23 mouse cellular contexts compared by ENCODE assay signal in the genomic region with DNA sequence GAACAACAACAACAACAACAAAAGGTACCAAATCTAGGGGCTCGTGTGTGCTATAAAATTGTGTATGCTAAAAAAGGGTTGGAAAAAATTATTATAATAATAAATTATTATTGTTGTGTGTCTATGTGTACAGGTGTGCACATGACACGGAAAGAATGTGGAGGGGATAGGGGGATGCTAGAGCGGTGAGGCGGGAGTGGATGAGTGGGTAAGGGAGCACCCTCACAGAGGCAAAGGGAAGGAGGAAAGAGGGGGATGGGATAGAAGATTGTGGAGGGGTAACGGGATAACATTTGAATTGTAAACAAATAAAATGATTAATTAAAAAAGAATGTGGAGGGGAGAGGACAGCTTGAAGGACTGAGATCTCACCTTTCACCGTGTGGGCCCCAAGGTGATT. TPM values are rescaled to one million over a fixed set of nuclear protein-coding genes. Genes with fewer than 3 reads are reported as not detected.
DNase-seq lines count a peak whose midpoint lies in the region; ATAC-seq lines count a peak whose summit lies in the region.
"Had no signal": no experiment of that assay in that cellular context is flagged by ENCODE, and none has a peak within 500 bp of the region (broad histone marks: within the 10 kb centered on the region; RNA-seq: fewer than 3 reads in every experiment).

No protein-coding gene starts in this region.

- peak overlapping the region; percentile 76; the same call in 1 of the 2 replicates for H3K27ac ChIP-seq in kidney, embryonic 14.5 days (ENCODE audit: low read depth, low read length)
- H3K27ac ChIP-seq in kidney, embryonic 16.5 days (ENCODE audit: low read length): peak overlapping the region; percentile 80
- H3K27ac ChIP-seq in limb, embryonic 10.5 days: peak overlapping the region; percentile 63

- H3K9me3 ChIP-seq in kidney, embryonic 14.5 days (ENCODE audit: control insufficient read depth, low read length): no peaks in the 10 kb centered on the region
- no peaks in the 10 kb centered on the region for H3K9me3 ChIP-seq in kidney, embryonic 16.5 days (ENCODE audit: low read length)
- H3K9me3 ChIP-seq in limb, embryonic 10.5 days (replicated peaks): no peaks in the 10 kb centered on the region
- H3K9me3 ChIP-seq: embryonic facial prominence, embryonic 10.5 days; embryonic facial prominence, embryonic 12.5 days; G1E had no signal

- H3K27me3 ChIP-seq in kidney, embryonic 14.5 days (ENCODE audit: control insufficient read depth, insufficient read depth, low read length): no peaks in the 10 kb centered on the region
- H3K27me3 ChIP-seq in kidney, embryonic 16.5 days (ENCODE audit: insufficient read depth, low read length): no peaks in the 10 kb centered on the region
- H3K27me3 ChIP-seq in limb, embryonic 10.5 days (ENCODE audit: low read depth, poor library complexity, severe bottlenecking): no peaks in the 10 kb centered on the region
- H3K27me3 ChIP-seq: CH12.LX; embryonic facial prominence, embryonic 12.5 days had no signal

- peak; percentile 7 for DNase-seq in heart, adult 11 months
- DNase-seq in heart, postnatal 36 days: no peak
- DNase-seq in kidney, postnatal 14 days: no peak
- DNase-seq in kidney, adult 8-10 months: no peak
- no peak for DNase-seq in limb, embryonic 10.5 days (ENCODE audit: low spot score)
- no peak for DNase-seq in frontal cortex, adult 2 months (ENCODE audit: extremely low spot score in 1 of 2, low spot score in 1 of 2)
- DNase-seq: adrenal gland, adult 8-10 months; B cell, adult 2 months; cerebellum, adult 11-12 months; cerebellum, adult 2 months; cerebellum, adult 9-10 months; cerebellum, postnatal 10 days; cerebellum, postnatal 25 days had no signal

- no peaks in the 10 kb centered on the region for H3K36me3 ChIP-seq in kidney, embryonic 14.5 days (ENCODE audit: control insufficient read depth, insufficient read depth, low read length)
- H3K36me3 ChIP-seq in kidney, embryonic 16.5 days (ENCODE audit: insufficient read depth, low read length): no peaks in the 10 kb centered on the region
- no peaks in the 10 kb centered on the region for H3K36me3 ChIP-seq in limb, embryonic 10.5 days
- H3K36me3 ChIP-seq: embryonic facial prominence, embryonic 10.5 days; embryonic facial prominence, embryonic 12.5 days; G1E had no signal

- intact Hi-C loops in heart, postnatal 36 days (cut with DNase I): no loop called here

- 56% methylated on average over 6 of the region's 6 CpGs for WGBS in kidney, embryonic 14.5 days
- WGBS in kidney, embryonic 16.5 days: 68% methylated on average over 6 of the region's 6 CpGs
- WGBS in limb, embryonic 10.5 days: 79% methylated on average over 6 of the region's 6 CpGs

- ATAC-seq in kidney, embryonic 14.5 days (ENCODE audit: low FRiP score, low TSS enrichment): peak; percentile 70
- ATAC-seq in kidney, embryonic 16.5 days (ENCODE audit: low FRiP score, low TSS enrichment): 0 out of 2 replicates have a peak, but pooled peaks have one; percentile 70
- ATAC-seq: activated CD4-positive, CD25-positive, alpha-beta regulatory T cell, adult 4 months; CD4-positive, CD25-positive, alpha-beta regulatory T cell, adult 4 months; forebrain, embryonic 14.5 days; Patski had no signal

- peaks cover 2% of the 10 kb centered on the region; the same call in 1 of the 2 replicates for H3K4me1 ChIP-seq in kidney, embryonic 14.5 days (ENCODE audit: control insufficient read depth, insufficient read depth, low read length)
- peaks cover 14% of the 10 kb centered on the region for H3K4me1 ChIP-seq in kidney, embryonic 16.5 days (ENCODE audit: insufficient read depth, low read length)
- H3K4me1 ChIP-seq in limb, embryonic 10.5 days: peaks cover 12% of the 10 kb centered on the region

- no peak overlapping the region for H3K4me2 ChIP-seq in kidney, embryonic 14.5 days (replicated peaks; ENCODE audit: low read depth, low read length)
- no peak overlapping the region for H3K4me2 ChIP-seq in kidney, embryonic 16.5 days (replicated peaks; ENCODE audit: low read depth, low read length)
- H3K4me2 ChIP-seq: embryonic facial prominence, embryonic 12.5 days had no signal

- H3K9ac ChIP-seq in kidney, embryonic 14.5 days (ENCODE audit: low read depth, low read length): no peak overlapping the region
- no peak overlapping the region for H3K9ac ChIP-seq in kidney, embryonic 16.5 days (replicated peaks; ENCODE audit: low read length)
- H3K9ac ChIP-seq: embryonic facial prominence, embryonic 12.5 days had no signal

- H3K4me3 ChIP-seq in kidney, embryonic 14.5 days (ENCODE audit: low read length): no peak overlapping the region
- H3K4me3 ChIP-seq in kidney, embryonic 16.5 days (ENCODE audit: low read length): no peak overlapping the region
- H3K4me3 ChIP-seq in limb, embryonic 10.5 days: no peak overlapping the region
- H3K4me3 ChIP-seq: embryonic facial prominence, embryonic 10.5 days; embryonic facial prominence, embryonic 12.5 days had no signal

RNA-seq across cellular contexts. Expression of a gene that starts 52.2 kb away (rescaled TPM):
- total RNA-seq in heart, postnatal 36 days (2021): 10 to 100 TPM; 54.5 to 68.1 TPM
- polyA plus RNA-seq in kidney, embryonic 14.5 days (2014; fragmentation: Nextera tagmentation; extraction: Ambion mirVana): 156 and 173 TPM in 2 replicates
- 151 and 155 TPM in 2 replicates for polyA plus RNA-seq in kidney, embryonic 16.5 days (2015; fragmentation: Nextera tagmentation; extraction: Ambion mirVana)
- polyA plus RNA-seq in limb, embryonic 10.5 days (2016; fragmentation: Nextera tagmentation; extraction: Ambion mirVana): 103 and 139 TPM in 2 replicates
- polyA plus RNA-seq in frontal cortex, adult 2 months (2012; rRNA removed): 167 TPM in 2 replicates
